Mouse (Mus musculus): ENCODE measurements around the gene Tars.

DNA sequence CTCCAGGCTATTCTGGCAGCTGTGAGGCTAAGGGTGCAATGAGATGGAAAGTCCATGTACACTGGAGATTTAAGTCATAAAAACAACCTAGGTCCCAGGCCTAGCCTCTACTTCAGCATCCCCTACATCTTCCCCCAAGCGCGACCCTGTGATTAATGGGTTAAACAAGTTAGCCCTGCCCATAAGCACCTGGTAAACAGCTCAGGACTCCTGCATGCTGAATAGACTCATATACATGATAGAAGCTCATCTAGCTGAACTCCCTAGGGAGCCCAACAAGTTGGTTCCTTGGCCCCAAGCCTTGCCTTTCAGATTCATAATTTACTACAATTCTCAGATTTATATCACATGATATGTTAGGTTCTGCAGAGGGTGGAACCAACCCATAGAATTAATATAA, 42.0 kb downstream of the Tars start:
- TF ChIP-seq ZNF384 (IDR thresholded peaks at IDR 0.05; ENCODE audit: low read depth, low read length) (no peak), HCFC1 (IDR thresholded peaks at IDR 0.05; ENCODE audit: borderline replicate concordance, insufficient read depth, low read length) (no peak)
